In genomic region chr2:3285709-3286108, GRCm38 (mm10) we compare ENCODE assay signal across 9 mouse cellular contexts. TPM values are rescaled to one million over a fixed set of nuclear protein-coding genes. Genes with fewer than 3 reads are reported as not detected.
DNase-seq lines count a peak whose midpoint lies in the region; ATAC-seq and TF ChIP-seq lines count a peak whose summit lies in the region.
"Had no signal": no experiment of that assay in that cellular context is flagged by ENCODE, and none has a peak within 500 bp of the region (broad histone marks: within the 10 kb centered on the region; RNA-seq: fewer than 3 reads in every experiment).

No protein-coding gene starts in this region.

- no peak for ATAC-seq in hindbrain, embryonic 11.5 days (ENCODE audit: low FRiP score)
- ATAC-seq in forebrain, embryonic 16.5 days: no peak
- ATAC-seq in liver, postnatal 0 days: no peak
- no peak for ATAC-seq in frontal cortex, adult (ENCODE audit: low TSS enrichment)
- no peak for ATAC-seq in activated CD4-positive, CD25-positive, alpha-beta regulatory T cell, adult 4 months

- TF ChIP-seq CTCF in liver, postnatal 0 days (IDR thresholded peaks at IDR 0.05; ENCODE audit: low read depth): no peak

- H3K4me3 ChIP-seq in hindbrain, embryonic 10.5 days: peak overlapping the region; percentile 82
- no peak overlapping the region for H3K4me3 ChIP-seq in hindbrain, embryonic 11.5 days (ENCODE audit: low read depth, low read length)
- H3K4me3 ChIP-seq in forebrain, embryonic 16.5 days (replicated peaks; ENCODE audit: low read length): peak overlapping the region; percentile 18; the same call in 1 of the 2 replicates
- H3K4me3 ChIP-seq in liver, postnatal 0 days (ENCODE audit: low read depth, low read length): peak overlapping the region; percentile 89; the same call in 1 of the 2 replicates

- no peaks in the 10 kb centered on the region for H3K27me3 ChIP-seq in hindbrain, embryonic 10.5 days (ENCODE audit: insufficient read depth, poor library complexity, severe bottlenecking)
- no peaks in the 10 kb centered on the region for H3K27me3 ChIP-seq in hindbrain, embryonic 11.5 days (ENCODE audit: control insufficient read depth, insufficient read depth, low read length)
- no peaks in the 10 kb centered on the region for H3K27me3 ChIP-seq in forebrain, embryonic 16.5 days (replicated peaks; ENCODE audit: control insufficient read depth, insufficient read depth, low read length)
- no peaks in the 10 kb centered on the region for H3K27me3 ChIP-seq in liver, postnatal 0 days (ENCODE audit: insufficient read depth, low read length)

- no peak overlapping the region for H3K27ac ChIP-seq in hindbrain, embryonic 10.5 days
- no peak overlapping the region for H3K27ac ChIP-seq in hindbrain, embryonic 11.5 days (ENCODE audit: low read depth, low read length)
- no peak overlapping the region for H3K27ac ChIP-seq in forebrain, embryonic 16.5 days (ENCODE audit: low read length)
- H3K27ac ChIP-seq in liver, postnatal 0 days (ENCODE audit: low read depth): no peak overlapping the region

- H3K4me2 ChIP-seq in hindbrain, embryonic 11.5 days (replicated peaks; ENCODE audit: low read depth, low read length): no peak overlapping the region
- peak overlapping the region; percentile 74 for H3K4me2 ChIP-seq in forebrain, embryonic 16.5 days (ENCODE audit: low read length)
- H3K4me2 ChIP-seq in liver, postnatal 0 days (ENCODE audit: low read depth, low read length): peak overlapping the region; percentile 98

- H3K9ac ChIP-seq in hindbrain, embryonic 11.5 days (ENCODE audit: low read depth, low read length): no peak overlapping the region
- no peak overlapping the region; the same call in 1 of the 2 replicates for H3K9ac ChIP-seq in forebrain, embryonic 16.5 days (replicated peaks; ENCODE audit: low read depth, low read length)
- no peak overlapping the region for H3K9ac ChIP-seq in liver, postnatal 0 days (replicated peaks)

- no peaks in the 10 kb centered on the region for H3K36me3 ChIP-seq in hindbrain, embryonic 10.5 days
- H3K36me3 ChIP-seq in hindbrain, embryonic 11.5 days (ENCODE audit: control insufficient read depth, insufficient read depth, low read length): no peaks in the 10 kb centered on the region
- no peaks in the 10 kb centered on the region for H3K36me3 ChIP-seq in forebrain, embryonic 16.5 days (ENCODE audit: control insufficient read depth, insufficient read depth)
- H3K36me3 ChIP-seq in liver, postnatal 0 days (replicated peaks; ENCODE audit: insufficient read depth, low read length): no peaks in the 10 kb centered on the region

- no peaks in the 10 kb centered on the region for H3K9me3 ChIP-seq in hindbrain, embryonic 10.5 days
- no peaks in the 10 kb centered on the region for H3K9me3 ChIP-seq in hindbrain, embryonic 11.5 days (ENCODE audit: control insufficient read depth, low read length)
- no peaks in the 10 kb centered on the region for H3K9me3 ChIP-seq in forebrain, embryonic 16.5 days (ENCODE audit: control insufficient read depth, low read length)
- H3K9me3 ChIP-seq in liver, postnatal 0 days (ENCODE audit: low read length): no peaks in the 10 kb centered on the region
- H3K9me3 ChIP-seq: G1E had no signal

- H3K4me1 ChIP-seq in hindbrain, embryonic 10.5 days (replicated peaks): peaks cover 26% of the 10 kb centered on the region
- no peaks in the 10 kb centered on the region for H3K4me1 ChIP-seq in hindbrain, embryonic 11.5 days (replicated peaks; ENCODE audit: control insufficient read depth, insufficient read depth, low read length)
- peaks cover 17% of the 10 kb centered on the region for H3K4me1 ChIP-seq in forebrain, embryonic 16.5 days (replicated peaks; ENCODE audit: control insufficient read depth, insufficient read depth, low read length)
- peaks cover 14% of the 10 kb centered on the region for H3K4me1 ChIP-seq in liver, postnatal 0 days (ENCODE audit: insufficient read depth)

- 76% methylated on average over 3 of the region's 3 CpGs for WGBS in hindbrain, embryonic 10.5 days
- 84% methylated on average over 3 of the region's 3 CpGs for WGBS in hindbrain, embryonic 11.5 days
- 77% methylated on average over 3 of the region's 3 CpGs for WGBS in forebrain, embryonic 16.5 days
- 44% methylated on average over 3 of the region's 3 CpGs for WGBS in liver, postnatal 0 days (ENCODE audit: insufficient replicate concordance)

- DNase-seq in hindbrain, embryonic 10.5 days (ENCODE audit: low spot score): no peak
- DNase-seq in hindbrain, embryonic 11.5 days (ENCODE audit: low spot score): no peak
- peak; percentile 17 for DNase-seq in NIH3T3 (ENCODE audit: low read depth)
- no peak for DNase-seq in liver, postnatal 0 days
- no peak for DNase-seq in B cell, adult 2 months

- TF ChIP-seq EP300 in liver, postnatal 0 days (IDR thresholded peaks at IDR 0.05; ENCODE audit: low read depth): no peak

RNA-seq across cellular contexts. Expression of gene Nmt2, which starts 1.7 kb away (rescaled TPM):
- polyA plus RNA-seq in hindbrain, embryonic 10.5 days (2016; fragmentation: Nextera tagmentation; extraction: Ambion mirVana): 57.5 and 65.1 TPM in 2 replicates
- polyA plus RNA-seq in hindbrain, embryonic 11.5 days (2014; fragmentation: Nextera tagmentation; extraction: Ambion mirVana): 64.2 and 76.5 TPM in 2 replicates
- 119 and 126 TPM in 2 replicates for polyA plus RNA-seq in forebrain, embryonic 16.5 days (2015; fragmentation: Nextera tagmentation; extraction: Ambion mirVana)
- polyA plus RNA-seq in liver, postnatal 0 days (2015; fragmentation: Nextera tagmentation; extraction: Ambion mirVana): 17.1 and 17.4 TPM in 2 replicates
- polyA plus RNA-seq in activated CD4-positive, CD25-positive, alpha-beta regulatory T cell, adult 4 months (2017; shearing (Covaris generic)): 10 to 100 TPM; 41.8 to 53.2 TPM

RNA-seq across cellular contexts. Expression of gene Rpp38, which starts 46.7 kb away (rescaled TPM):
- polyA plus RNA-seq in hindbrain, embryonic 10.5 days (2016; fragmentation: Nextera tagmentation; extraction: Ambion mirVana): 17.0 and 22.1 TPM in 2 replicates
- 16.2 and 20.5 TPM in 2 replicates for polyA plus RNA-seq in hindbrain, embryonic 11.5 days (2014; fragmentation: Nextera tagmentation; extraction: Ambion mirVana)
- 14.7 and 15.9 TPM in 2 replicates for polyA plus RNA-seq in forebrain, embryonic 16.5 days (2015; fragmentation: Nextera tagmentation; extraction: Ambion mirVana)
- polyA plus RNA-seq in liver, postnatal 0 days (2015; fragmentation: Nextera tagmentation; extraction: Ambion mirVana): 10.2 and 10.3 TPM in 2 replicates
- polyA plus RNA-seq in activated CD4-positive, CD25-positive, alpha-beta regulatory T cell, adult 4 months (2017; shearing (Covaris generic)): 10 to 100 TPM; 19.0 to 21.7 TPM

RNA-seq across cellular contexts. Expression of gene Acbd7, which starts 50.3 kb away (rescaled TPM):
- polyA plus RNA-seq in hindbrain, embryonic 10.5 days (2016; fragmentation: Nextera tagmentation; extraction: Ambion mirVana): 0.67 TPM in 1 of 2 replicates, not detected in the other
- 0.36 and 0.52 TPM in 2 replicates for polyA plus RNA-seq in hindbrain, embryonic 11.5 days (2014; fragmentation: Nextera tagmentation; extraction: Ambion mirVana)
- polyA plus RNA-seq in forebrain, embryonic 16.5 days (2015; fragmentation: Nextera tagmentation; extraction: Ambion mirVana): 1.2 and 1.3 TPM in 2 replicates
- polyA plus RNA-seq in liver, postnatal 0 days (2015; fragmentation: Nextera tagmentation; extraction: Ambion mirVana): 0.29 TPM in 1 of 2 replicates, not detected in the other
- polyA plus RNA-seq in activated CD4-positive, CD25-positive, alpha-beta regulatory T cell, adult 4 months (2017; shearing (Covaris generic)): not detected
- polyA plus RNA-seq: G1E had no signal
